Mouse (Mus musculus): ENCODE data around the gene Pld2.

GRCm38 (mm10) chr11:70499566-70500475 is 40.0 kb upstream of the Pld2 start:
- TF ChIP-seq CTCF (conservative IDR thresholded peaks at IDR 0.05; ENCODE audit: low read length) = peak; percentile 18; the same call in 1 of the 2 replicates
- TF ChIP-seq NANOG (IDR thresholded peaks at IDR 0.05; ENCODE audit: borderline replicate concordance, low read length) = no peak
